Mouse (Mus musculus) ovary, adult 18-20 months (tissue): ENCODE measurements at regions not wholly inside any gene's neighbourhood (a gene's known extent, or its start where the extent isn't known, plus 50 kb on each side); places are given as distances from the start of the nearest gene placed in this dataset.
"Not testable (repeated sequence)": the region's sequence is repeated elsewhere in the genome, so short reads cannot be mapped to it uniquely, and the experiment has no call there.

ENCODE experiments used
- DNase-seq: peaks from one replicate; pipeline ENCODE4 v3.0.0; 2022; ENCODE audit warnings: low spot score, mixed read lengths

GRCm38 (mm10) chr6:53233777-53234176, 53.3 kb upstream of the Creb5 start:
- DNase-seq, result no peak

GRCm38 (mm10) chr6:53232616-53233015, 54.5 kb upstream of the Creb5 start:
- no peak for DNase-seq

- no peak for DNase-seq
Observed at GRCm38 (mm10) chr6:53229350-53229749, 57.7 kb upstream of the Creb5 start.

GRCm38 (mm10) chr6:53222104-53222503, 65.0 kb upstream of the Creb5 start:
- no peak for DNase-seq

GRCm38 (mm10) chr6:53221668-53222005, 65.4 kb upstream of the Creb5 start:
- DNase-seq, result no peak

GRCm38 (mm10) chr6:53220784-53221667, 66.0 kb upstream of the Creb5 start:
- peak; percentile 21 for DNase-seq

GRCm38 (mm10) chr6:53218871-53219286, 68.2 kb upstream of the Creb5 start:
- peak; percentile 6 for DNase-seq

GRCm38 (mm10) chr6:53217234-53218015, 69.6 kb upstream of the Creb5 start:
- DNase-seq, result no peak

GRCm38 (mm10) chr6:53216715-53217114, 70.4 kb upstream of the Creb5 start:
- DNase-seq, result no peak

GRCm38 (mm10) chr6:53211420-53211819, 75.7 kb upstream of the Creb5 start:
- DNase-seq, result peak; percentile 59

GRCm38 (mm10) chr6:53209398-53209797, 77.7 kb upstream of the Creb5 start:
- no peak for DNase-seq

- DNase-seq, result no peak
Observed at GRCm38 (mm10) chr6:53208474-53208873, 78.6 kb upstream of the Creb5 start.

- no peak for DNase-seq
Observed at GRCm38 (mm10) chr6:53207781-53208180, 79.3 kb upstream of the Creb5 start.

- DNase-seq, result no peak
Observed at GRCm38 (mm10) chr6:53207361-53207760, 79.7 kb upstream of the Creb5 start.

- no peak for DNase-seq
Observed at GRCm38 (mm10) chr6:53201281-53201956, 85.7 kb upstream of the Creb5 start.

- no peak for DNase-seq
Observed at GRCm38 (mm10) chr6:53199474-53199873, 87.6 kb upstream of the Creb5 start.

GRCm38 (mm10) chr6:53182131-53182530, 104.9 kb upstream of the Creb5 start:
- not testable (repeated sequence) for DNase-seq

GRCm38 (mm10) chr6:53164423-53164841, 96.0 kb upstream of the Jazf1 start:
- DNase-seq, result no peak

- no peak for DNase-seq
Observed at GRCm38 (mm10) chr6:53163091-53163490, 94.7 kb upstream of the Jazf1 start.

- DNase-seq, result no peak
Observed at GRCm38 (mm10) chr6:53161627-53162026, 93.2 kb upstream of the Jazf1 start.

- DNase-seq, result no peak
Observed at GRCm38 (mm10) chr6:53154621-53155020, 86.2 kb upstream of the Jazf1 start.

GRCm38 (mm10) chr6:53147478-53147877, 79.0 kb upstream of the Jazf1 start:
- no peak for DNase-seq
